Mouse (Mus musculus) frontal cortex, adult 2 months (tissue): Measurements from ENCODE around the gene Dnah17. TPM values are rescaled to one million over a fixed set of nuclear protein-coding genes. Genes with fewer than 3 reads are reported as not detected.

Experiments
- DNase-seq, 2 experiments: peaks; one replicate each; pipeline ENCODE4 v3.0.0; 2022; ENCODE audit warnings: low spot score in 1 of 2; ENCODE audit errors: extremely low spot score in 1 of 2
- polyA plus RNA-seq: library from polyadenylated mRNA; depleted of rRNA; stranded (reverse); fragments of >200 nt; gene quantifications from 2 replicates; pipeline ENCODE4 v1.2.3, GENCODE M21; 2012

The Dnah17 gene
- polyA plus RNA-seq, 1 experiment, result 0.24 TPM

- no peak for DNase-seq
These were observed 99.3 kb downstream of the Dnah17 start for GRCm38 (mm10) chr11:118031134-118031533.

- DNase-seq, result no peak
These were observed 101.3 kb downstream of the Dnah17 start for GRCm38 (mm10) chr11:118029170-118029569.

GRCm38 (mm10) chr11:118024111-118024510, 106.3 kb downstream of the Dnah17 start:
- no peak for DNase-seq

GRCm38 (mm10) chr11:118023475-118023874, 107.0 kb downstream of the Dnah17 start:
- DNase-seq, result no peak

GRCm38 (mm10) chr11:118021806-118022205, 108.6 kb downstream of the Dnah17 start:
- peak; percentile 20 to 88 for DNase-seq

- DNase-seq, result peak in 1 of 2 experiments; percentile 17
These were observed 112.1 kb downstream of the Dnah17 start for GRCm38 (mm10) chr11:118018328-118018727.

GRCm38 (mm10) chr11:118015381-118016145, 114.9 kb downstream of the Dnah17 start:
- no peak for DNase-seq

GRCm38 (mm10) chr11:118014391-118014995, 115.9 kb downstream of the Dnah17 start:
- DNase-seq, result no peak

GRCm38 (mm10) chr11:118013339-118013738, 117.1 kb downstream of the Dnah17 start:
- no peak for DNase-seq

GRCm38 (mm10) chr11:118012595-118012994, 117.8 kb downstream of the Dnah17 start:
- no peak for DNase-seq

GRCm38 (mm10) chr11:118009865-118010571, 120.4 kb downstream of the Dnah17 start:
- DNase-seq, result no peak

- DNase-seq, result no peak
These were observed 121.6 kb downstream of the Dnah17 start for GRCm38 (mm10) chr11:118008843-118009242.

- no peak for DNase-seq
These were observed 122.2 kb downstream of the Dnah17 start for GRCm38 (mm10) chr11:118008144-118008805.

GRCm38 (mm10) chr11:118007460-118008143, 122.8 kb downstream of the Dnah17 start:
- no peak for DNase-seq

GRCm38 (mm10) chr11:118004217-118004616, 126.2 kb downstream of the Dnah17 start:
- DNase-seq, result no peak

GRCm38 (mm10) chr11:118003718-118004117, 126.7 kb downstream of the Dnah17 start:
- DNase-seq, result no peak

- DNase-seq, result no peak
These were observed 127.3 kb downstream of the Dnah17 start for GRCm38 (mm10) chr11:118003176-118003575.

GRCm38 (mm10) chr11:118000565-118001215, 129.7 kb downstream of the Dnah17 start:
- DNase-seq, result no peak

GRCm38 (mm10) chr11:118000083-118000482, 130.4 kb downstream of the Dnah17 start:
- no peak for DNase-seq
